Mouse (Mus musculus): ENCODE data around the gene Awat1.

Awat1 gene

GRCm38 (mm10) chrX:100571951-100572350, at the start of gene Awat1:
Gene Awat1, plus strand, starts transcription at chrX:100572251.
- in situ Hi-C loops (cut with MboI, MseI) = no loop called here

GRCm38 (mm10) chrX:100524471-100524870, 47.6 kb upstream of the Awat1 start, which contains the start of gene Dgat2l6:
Gene Dgat2l6, plus strand, starts transcription at chrX:100524838.
- in situ Hi-C loops (cut with MboI, MseI) = no loop called here

GRCm38 (mm10) chrX:100556026-100556425, 16.0 kb upstream of the Awat1 start:
- in situ Hi-C loops (cut with MboI, MseI) = no loop called here

GRCm38 (mm10) chrX:100565696-100566095, 6.4 kb upstream of the Awat1 start:
- in situ Hi-C loops (cut with MboI, MseI) = no loop called here

GRCm38 (mm10) chrX:100594791-100595190, 22.7 kb downstream of the Awat1 start, which contains the start of gene P2ry4:
Gene P2ry4, minus strand, starts transcription at chrX:100594869.
- in situ Hi-C loops (cut with MboI, MseI) = no loop called here

GRCm38 (mm10) chrX:100597439-100597838, 25.4 kb downstream of the Awat1 start:
- in situ Hi-C loops (cut with MboI, MseI) = no loop called here

GRCm38 (mm10) chrX:100599755-100600154, 27.7 kb downstream of the Awat1 start:
- in situ Hi-C loops (cut with MboI, MseI) = no loop called here

- in situ Hi-C loops (cut with MboI, MseI) = no loop called here
Observed at GRCm38 (mm10) chrX:100605314-100605713, 33.3 kb downstream of the Awat1 start, which contains the start of gene Arr3. Gene Arr3, plus strand, starts transcription at chrX:100605497.

GRCm38 (mm10) chrX:100618488-100618887, 46.4 kb downstream of the Awat1 start:
- in situ Hi-C loops (cut with MboI, MseI) = no loop called here

- in situ Hi-C loops (cut with MboI, MseI) = loop anchor here in 1 of 2 experiments (10.0 kb wide), 1 partner anchor 1883 kb away; the partner anchor contains the start of gene Hdac8
Observed at GRCm38 (mm10) chrX:100621366-100621765, 49.3 kb downstream of the Awat1 start.

- in situ Hi-C loops (cut with MboI, MseI) = loop anchor here in 1 of 2 experiments (10.0 kb wide), 1 partner anchor 1881 kb away; the partner anchor contains the start of gene Hdac8
Observed at GRCm38 (mm10) chrX:100624242-100624641, 52.2 kb downstream of the Awat1 start.

GRCm38 (mm10) chrX:100625146-100625545, 53.1 kb downstream of the Awat1 start:
- in situ Hi-C loops (cut with MboI, MseI) = loop anchor here in 1 of 2 experiments (10.0 kb wide), 1 partner anchor 1880 kb away; the partner anchor contains the start of gene Hdac8

- in situ Hi-C loops (cut with MboI, MseI) = loop anchor here in 1 of 2 experiments (10.0 kb wide), 1 partner anchor 1879 kb away; the partner anchor contains the start of gene Hdac8
Observed at GRCm38 (mm10) chrX:100625546-100625801, 53.4 kb downstream of the Awat1 start, which contains the start of gene Kif4. Gene Kif4, plus strand, starts transcription at chrX:100625737.

GRCm38 (mm10) chrX:100625802-100626793, 54.0 kb downstream of the Awat1 start, which contains the start of gene Pdzd11:
Gene Pdzd11, minus strand, starts transcription at chrX:100626568.
- in situ Hi-C loops (cut with MboI, MseI) = loop anchor here in 1 of 2 experiments (10.0 kb wide), 1 partner anchor 1879 kb away; the partner anchor contains the start of gene Hdac8

Measured in T-helper 17 cell (primary cell).